Mouse (Mus musculus) natural killer cell, adult 2 months (primary cell): Measurements from ENCODE around the gene Tex9.
"Not testable (repeated sequence)": the region's sequence is repeated elsewhere in the genome, so short reads cannot be mapped to it uniquely, and the experiment has no call there.

ENCODE experiments used
- DNase-seq, 2 experiments: peaks; one replicate each; pipeline ENCODE4 v3.0.0; 2022; ENCODE audit warnings: low spot score in 2 of 2

The Tex9 gene

DNA sequence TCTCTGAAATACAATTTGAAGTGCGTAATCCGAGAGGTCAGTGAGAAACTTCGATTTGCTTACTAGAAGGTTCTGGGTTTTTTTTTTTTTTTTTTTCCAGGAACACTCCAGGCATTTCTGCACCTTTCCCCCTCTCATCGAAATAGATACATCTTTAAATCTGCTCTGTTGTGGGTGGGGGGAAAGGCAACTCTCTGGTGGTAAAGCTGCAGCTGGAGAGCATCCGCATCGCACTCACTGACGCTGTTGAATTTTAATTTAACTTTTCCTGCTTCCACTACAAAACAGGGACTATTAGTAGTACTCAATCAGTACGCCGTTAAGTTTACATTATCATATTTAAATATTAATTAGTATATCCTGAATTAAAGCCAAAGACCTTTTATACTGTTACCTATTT lies 53.3 kb downstream of the Tex9 start:
- DNase-seq: no peak

GRCm38 (mm10) chr9:72437822-72438701 lies 54.0 kb downstream of the Tex9 start, which contains the start of gene Mns1:
TSS of gene Mns1 (plus strand) at chr9:72438011.
- peak; percentile 80 to 88 for DNase-seq

- DNase-seq: no peak
These were observed 57.1 kb downstream of the Tex9 start for GRCm38 (mm10) chr9:72434876-72435275.

GRCm38 (mm10) chr9:72427861-72428260 lies 64.2 kb downstream of the Tex9 start:
- no peak for DNase-seq

GRCm38 (mm10) chr9:72425300-72425850 lies 66.6 kb downstream of the Tex9 start:
- no peak for DNase-seq

GRCm38 (mm10) chr9:72422753-72423152 lies 69.3 kb downstream of the Tex9 start:
- DNase-seq: no peak

- DNase-seq: no peak
These were observed 69.7 kb downstream of the Tex9 start for GRCm38 (mm10) chr9:72422284-72422683.

- DNase-seq: no peak
These were observed 71.5 kb downstream of the Tex9 start for GRCm38 (mm10) chr9:72420490-72420889.

DNA sequence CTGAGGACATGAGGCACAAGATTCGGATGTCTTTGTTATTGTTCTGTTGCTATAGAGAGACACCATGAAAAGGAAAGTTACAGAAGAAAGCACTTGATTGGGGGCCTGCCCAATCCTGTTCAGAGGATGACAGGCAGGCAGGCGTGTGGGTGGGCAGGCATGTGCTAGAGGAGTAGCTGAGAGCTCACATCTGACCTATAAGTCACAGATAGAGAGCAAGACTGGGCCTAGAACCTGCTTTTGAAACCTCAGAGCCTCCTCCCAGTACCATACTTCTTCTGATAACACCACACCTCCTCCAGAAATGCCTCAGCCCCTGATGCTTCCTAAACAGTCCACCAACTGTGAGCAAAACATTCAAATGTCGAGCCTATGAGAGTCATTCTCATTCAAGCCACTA lies 73.6 kb downstream of the Tex9 start:
- no peak for DNase-seq

DNA sequence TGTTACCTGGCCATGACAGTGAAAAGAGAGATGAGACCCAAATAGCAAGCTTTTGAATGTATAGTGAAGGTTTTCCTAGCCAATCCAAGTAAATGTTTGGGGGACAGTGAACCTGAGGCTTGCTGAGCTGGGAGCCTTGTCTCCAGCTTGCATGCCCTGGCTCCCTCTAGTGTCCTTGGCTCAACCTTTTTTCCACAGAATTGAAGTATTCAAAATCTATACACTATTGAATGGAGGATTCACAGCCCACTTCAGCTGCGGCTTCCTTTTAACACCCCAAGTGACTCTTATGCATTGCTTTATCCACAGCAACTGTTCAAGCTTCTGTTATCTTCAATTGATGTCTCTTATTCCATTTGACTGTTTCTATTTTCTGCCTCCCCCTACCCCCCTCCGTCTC lies 80.3 kb downstream of the Tex9 start:
- no peak for DNase-seq

GRCm38 (mm10) chr9:72409381-72410225 lies 82.4 kb downstream of the Tex9 start:
- DNase-seq: no peak

DNA sequence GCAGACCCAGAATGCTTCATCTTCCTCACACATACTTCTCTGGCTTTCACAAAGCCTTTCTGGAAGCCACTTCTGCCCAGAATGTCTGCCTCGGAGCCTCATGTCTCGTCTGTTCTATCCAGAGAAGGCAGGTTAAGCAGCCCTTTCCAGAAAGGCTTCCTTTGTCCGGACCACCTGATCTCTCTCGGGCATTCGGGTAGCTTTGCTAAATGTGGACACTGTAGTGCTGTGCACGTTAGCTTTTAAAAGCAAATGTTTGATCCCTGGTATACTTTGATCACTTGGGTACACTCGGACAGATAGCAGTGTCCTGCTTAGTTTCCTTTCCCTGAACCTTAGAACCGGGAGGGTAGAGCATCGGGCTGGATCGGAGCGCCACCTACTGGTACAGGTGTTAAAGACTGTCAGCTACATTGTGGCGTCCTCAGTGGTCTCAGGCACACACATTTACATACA lies 83.9 kb downstream of the Tex9 start:
- peak; percentile 51 to 68 for DNase-seq

- no peak for DNase-seq
These were observed 86.0 kb downstream of the Tex9 start for GRCm38 (mm10) chr9:72405882-72406638.

DNA sequence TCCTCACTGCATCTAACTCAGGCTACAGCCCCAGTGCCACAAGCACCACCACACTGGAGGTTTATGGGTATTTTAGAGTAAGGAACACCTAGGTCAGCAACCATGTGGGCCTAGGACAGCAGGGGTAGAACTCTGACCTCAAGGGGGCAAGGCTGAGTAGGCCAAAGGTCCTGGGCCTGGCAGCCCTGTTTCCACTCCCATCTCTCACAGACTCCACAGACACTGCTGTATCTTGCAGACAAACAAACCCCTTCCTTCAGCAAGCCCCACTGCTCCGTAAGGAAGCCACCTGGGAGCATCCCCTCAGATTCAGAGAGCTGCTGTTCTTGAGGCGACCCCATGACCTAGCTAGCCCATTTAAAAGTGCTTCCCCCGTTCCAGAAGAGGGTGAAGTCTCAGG lies 87.1 kb downstream of the Tex9 start:
- no peak for DNase-seq

DNA sequence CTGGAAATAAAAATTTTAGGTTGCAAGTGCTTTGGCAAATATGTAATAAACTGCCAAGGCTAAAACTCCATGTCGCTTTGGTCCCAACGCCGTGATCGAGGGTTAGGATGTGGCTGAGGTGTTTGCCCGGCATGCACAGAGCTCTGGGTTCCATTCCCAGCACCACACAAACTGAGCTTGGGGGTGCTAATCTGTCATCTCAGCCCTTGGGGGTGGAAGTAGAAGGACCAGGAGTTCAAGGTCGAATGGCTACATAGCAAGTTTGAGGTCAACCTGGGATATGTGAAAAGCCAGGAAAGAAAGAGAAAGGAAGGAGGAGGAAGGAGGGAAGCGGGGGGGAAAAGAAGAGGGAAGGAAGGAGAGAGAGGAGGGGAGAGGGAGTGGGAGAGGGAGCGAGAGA lies 87.6 kb downstream of the Tex9 start:
- DNase-seq: no peak

DNA sequence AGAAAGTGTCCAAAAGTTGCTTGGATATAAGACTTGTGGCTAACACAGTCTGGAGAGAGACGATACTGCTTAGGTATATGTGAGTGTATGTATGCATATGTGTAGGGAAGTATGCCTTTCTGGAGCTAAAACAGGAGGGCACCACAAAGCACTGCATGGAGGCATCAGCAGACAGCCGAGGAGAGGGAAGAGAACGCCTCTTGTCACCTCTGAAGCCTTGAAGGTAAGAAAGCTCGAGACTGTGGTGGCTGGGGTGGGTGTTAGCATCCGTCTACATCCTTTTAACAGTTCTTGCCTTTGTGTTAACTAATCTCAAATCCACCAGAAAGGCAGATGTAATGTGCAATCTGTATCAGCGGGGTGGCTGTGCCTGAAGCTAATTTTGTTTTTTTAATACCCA lies 88.6 kb downstream of the Tex9 start:
- DNase-seq: no peak

- DNase-seq: not testable (repeated sequence)
These were observed 90.2 kb downstream of the Tex9 start for GRCm38 (mm10) chr9:72401769-72402168.
